Mouse (Mus musculus) forebrain, embryonic 15.5 days (tissue): Measurements from ENCODE around the gene Fam160a1. TPM values are rescaled to one million over a fixed set of nuclear protein-coding genes. Genes with fewer than 3 reads are reported as not detected.

ENCODE experiments used
- polyA plus RNA-seq: library from polyadenylated mRNA; unstranded; fragments of >200 nt; fragmentation: Nextera tagmentation; extraction: Ambion mirVana; gene quantifications from 2 replicates; pipeline ENCODE4 v1.2.1, GENCODE M21; 2015

Gene Fam160a1
- polyA plus RNA-seq, 1 experiment from 2014 or later = 1.5 TPM

Other genes with a start within 250 kb of the Fam160a1 start
- 20.0 and 22.4 TPM in 2 replicates for gene Gatb, start 243.2 kb downstream of the Fam160a1 start, polyA plus RNA-seq
- 1.2 and 1.9 TPM in 2 replicates for gene Glt28d2, start 70.2 kb upstream of the Fam160a1 start, polyA plus RNA-seq
- 2.2 and 3.1 TPM in 2 replicates for gene Gm37240, start 70.2 kb upstream of the Fam160a1 start, polyA plus RNA-seq
- 8.7 and 9.6 TPM in 2 replicates for gene Sh3d19, start 153.8 kb upstream of the Fam160a1 start, polyA plus RNA-seq
- not detected in 2 replicates for gene Prss48, start 185.2 kb upstream of the Fam160a1 start, polyA plus RNA-seq